Mouse (Mus musculus) lung, adult 2 months (tissue): ENCODE results near the gene Trim59.

Experiments
- CTCF ChIP-seq: fragments of 200-500 bp; IDR thresholded peaks from 2 replicates; pipeline ENCODE4 v1.5.1; 2011; ENCODE audit warnings: mild to moderate bottlenecking, low read length, control low read depth; ENCODE audit not compliant: insufficient read depth
- POLR2A ChIP-seq: fragments of 200-500 bp; IDR thresholded peaks from 2 replicates; pipeline ENCODE4 v1.6.1; 2011; ENCODE audit warnings: low read depth, mild to moderate bottlenecking, control low read depth, low read length, borderline replicate concordance; ENCODE audit errors: extremely low read depth

DNA sequence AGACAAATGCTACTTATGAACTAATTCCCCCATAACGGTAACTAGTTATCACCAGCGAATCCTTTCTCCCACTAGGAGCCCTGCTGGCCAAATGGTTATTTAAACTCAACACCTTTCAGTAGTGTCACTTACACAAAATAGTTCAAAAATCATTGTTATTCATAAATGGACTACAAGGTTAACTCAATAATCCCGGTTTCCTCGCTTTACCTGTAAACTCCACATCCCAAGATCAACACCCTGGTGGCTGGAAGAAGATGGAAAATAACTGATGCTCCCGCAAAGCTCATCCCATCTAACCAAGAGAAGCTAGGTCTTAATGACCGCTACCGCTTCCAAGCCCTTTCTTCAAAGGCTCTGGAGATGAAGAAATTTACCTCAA, 40.5 kb downstream of the Trim59 start:
- TF ChIP-seq CTCF = no peak
- TF ChIP-seq POLR2A = no peak
